18 mouse cellular contexts compared by ENCODE assay signal in genomic region chr8:51502567-51502966, GRCm38 (mm10).
DNase-seq lines count a peak whose midpoint lies in the region; ATAC-seq and TF ChIP-seq lines count a peak whose summit lies in the region.
"Had no signal": no experiment of that assay in that cellular context is flagged by ENCODE, and none has a peak within 500 bp of the region (broad histone marks: within the 10 kb centered on the region; RNA-seq: fewer than 3 reads in every experiment).

No protein-coding gene starts in this region.

- H3K4me2 ChIP-seq in forebrain, embryonic 14.5 days (ENCODE audit: low read length), result no peak overlapping the region
- no peak overlapping the region for H3K4me2 ChIP-seq in midbrain, postnatal 0 days (ENCODE audit: low read depth, low read length, poor library complexity, severe bottlenecking)
- H3K4me2 ChIP-seq in midbrain, embryonic 14.5 days (ENCODE audit: low read length), result no peak overlapping the region
- H3K4me2 ChIP-seq: heart, embryonic 11.5 days; heart, embryonic 15.5 days; hindbrain, embryonic 15.5 days had no signal

- ATAC-seq in forebrain, embryonic 14.5 days, result peak; percentile 46; the same call in 1 of the 2 replicates
- no peak for ATAC-seq in midbrain, postnatal 0 days (ENCODE audit: low FRiP score)
- ATAC-seq in midbrain, embryonic 14.5 days (ENCODE audit: low FRiP score, low TSS enrichment), result no peak
- no peak for ATAC-seq in monocyte, adult 5-6 weeks (replicated peaks; ENCODE audit: insufficient number of reproducible peaks, low FRiP score, low TSS enrichment, poor library complexity, severe bottlenecking)

- no peak for TF ChIP-seq CTCF in midbrain, postnatal 0 days (IDR thresholded peaks at IDR 0.05)
- TF ChIP-seq CTCF in brain, embryonic 14.5 days (IDR thresholded peaks at IDR 0.05; ENCODE audit: borderline replicate concordance, extremely low read depth, insufficient read depth, insufficient read length), result no peak

- H3K9me3 ChIP-seq in forebrain, embryonic 14.5 days (replicated peaks; ENCODE audit: control insufficient read depth, low read length), result no peaks in the 10 kb centered on the region
- H3K9me3 ChIP-seq in forebrain, embryonic 10.5 days, result no peaks in the 10 kb centered on the region
- H3K9me3 ChIP-seq in midbrain, postnatal 0 days (ENCODE audit: low read length), result no peaks in the 10 kb centered on the region
- no peaks in the 10 kb centered on the region for H3K9me3 ChIP-seq in midbrain, embryonic 14.5 days (ENCODE audit: control insufficient read depth, low read length)
- H3K9me3 ChIP-seq: embryonic facial prominence, embryonic 10.5 days; heart, embryonic 15.5 days; hindbrain, embryonic 15.5 days had no signal

- H3K4me1 ChIP-seq in forebrain, embryonic 14.5 days (ENCODE audit: control insufficient read depth, insufficient read depth, low read length), result no peaks in the 10 kb centered on the region
- no peaks in the 10 kb centered on the region for H3K4me1 ChIP-seq in forebrain, embryonic 10.5 days
- no peaks in the 10 kb centered on the region for H3K4me1 ChIP-seq in midbrain, postnatal 0 days (ENCODE audit: insufficient read depth, low read length)
- no peaks in the 10 kb centered on the region for H3K4me1 ChIP-seq in midbrain, embryonic 14.5 days (ENCODE audit: control insufficient read depth, insufficient read depth, low read length)
- H3K4me1 ChIP-seq: embryonic facial prominence, embryonic 10.5 days; heart, embryonic 15.5 days; hindbrain, embryonic 15.5 days had no signal

- H3K36me3 ChIP-seq in forebrain, embryonic 14.5 days (ENCODE audit: control insufficient read depth, insufficient read depth, low read length), result no peaks in the 10 kb centered on the region
- H3K36me3 ChIP-seq in forebrain, embryonic 10.5 days (replicated peaks), result no peaks in the 10 kb centered on the region
- H3K36me3 ChIP-seq in midbrain, postnatal 0 days (ENCODE audit: insufficient read depth, low read length), result no peaks in the 10 kb centered on the region
- H3K36me3 ChIP-seq in midbrain, embryonic 14.5 days (ENCODE audit: control insufficient read depth, insufficient read depth, low read length), result no peaks in the 10 kb centered on the region
- H3K36me3 ChIP-seq: embryonic facial prominence, embryonic 10.5 days; heart, embryonic 15.5 days; hindbrain, embryonic 15.5 days had no signal

- no peak overlapping the region for H3K27ac ChIP-seq in forebrain, embryonic 14.5 days (ENCODE audit: low read depth, low read length)
- H3K27ac ChIP-seq in forebrain, embryonic 10.5 days, result no peak overlapping the region
- no peak overlapping the region for H3K27ac ChIP-seq in midbrain, postnatal 0 days (ENCODE audit: low read depth, low read length)
- no peak overlapping the region for H3K27ac ChIP-seq in midbrain, embryonic 14.5 days (replicated peaks; ENCODE audit: low read depth, low read length)
- H3K27ac ChIP-seq: embryonic facial prominence, embryonic 10.5 days; heart, adult 2 months; heart, embryonic 15.5 days; hindbrain, embryonic 15.5 days had no signal

- 19% methylated on average over 4 of the region's 4 CpGs for WGBS in forebrain, embryonic 14.5 days
- WGBS in forebrain, embryonic 10.5 days, result 80% methylated on average over 4 of the region's 4 CpGs
- 55% methylated on average over 4 of the region's 4 CpGs for WGBS in midbrain, postnatal 0 days
- 64% methylated on average over 4 of the region's 4 CpGs for WGBS in midbrain, embryonic 14.5 days

- peak; percentile 59 for DNase-seq in forebrain, embryonic 14.5 days (ENCODE audit: low spot score)
- DNase-seq in forebrain, embryonic 10.5 days (ENCODE audit: extremely low spot score, low spot score), result no peak
- DNase-seq in midbrain, postnatal 0 days (ENCODE audit: low spot score), result peak; percentile 3
- DNase-seq in midbrain, embryonic 14.5 days, result no peak
- peak; percentile 78 for DNase-seq in brain, embryonic 14.5 days (ENCODE audit: low read depth)
- no peak for DNase-seq in lung, postnatal 14 days
- DNase-seq: adrenal gland, postnatal 10 days; cerebellum, adult 2 months; gastrocnemius, postnatal 14 days; heart, adult 2 months; heart, postnatal 14 days; kidney, adult 11 months had no signal

- H3K4me3 ChIP-seq in forebrain, embryonic 14.5 days (ENCODE audit: low read depth, low read length), result no peak overlapping the region
- no peak overlapping the region for H3K4me3 ChIP-seq in forebrain, embryonic 10.5 days
- no peak overlapping the region for H3K4me3 ChIP-seq in midbrain, postnatal 0 days (ENCODE audit: low read depth, low read length)
- no peak overlapping the region for H3K4me3 ChIP-seq in midbrain, embryonic 14.5 days (replicated peaks; ENCODE audit: low read depth, low read length)
- H3K4me3 ChIP-seq: embryonic facial prominence, embryonic 10.5 days; heart, adult 2 months; heart, embryonic 15.5 days; hindbrain, embryonic 15.5 days had no signal

- H3K27me3 ChIP-seq in forebrain, embryonic 14.5 days (replicated peaks; ENCODE audit: control insufficient read depth, insufficient read depth, low read length), result no peaks in the 10 kb centered on the region
- H3K27me3 ChIP-seq in forebrain, embryonic 10.5 days (ENCODE audit: poor library complexity, severe bottlenecking), result no peaks in the 10 kb centered on the region
- no peaks in the 10 kb centered on the region for H3K27me3 ChIP-seq in midbrain, postnatal 0 days (ENCODE audit: insufficient read depth, low read length)
- no peaks in the 10 kb centered on the region for H3K27me3 ChIP-seq in midbrain, embryonic 14.5 days (ENCODE audit: control insufficient read depth, insufficient read depth, low read length)
- H3K27me3 ChIP-seq: CH12.LX; heart, embryonic 15.5 days; hindbrain, embryonic 15.5 days had no signal

- H3K9ac ChIP-seq in forebrain, embryonic 14.5 days (ENCODE audit: low read length), result no peak overlapping the region
- H3K9ac ChIP-seq in midbrain, postnatal 0 days (replicated peaks; ENCODE audit: low read length, poor library complexity, severe bottlenecking), result no peak overlapping the region
- H3K9ac ChIP-seq in midbrain, embryonic 14.5 days (replicated peaks; ENCODE audit: low read length), result no peak overlapping the region
- H3K9ac ChIP-seq: heart, embryonic 15.5 days; hindbrain, embryonic 15.5 days had no signal

- TF ChIP-seq POLR2A in brain, embryonic 14.5 days (IDR thresholded peaks at IDR 0.05; ENCODE audit: borderline replicate concordance, extremely low read depth, insufficient read depth, insufficient read length, poor library complexity, severe bottlenecking), result no peak

Comparison
In these comparisons a context has a peak if more than half of its experiments do, and no peak if none do; other contexts are left out.
1. DNase-seq: peak in forebrain, embryonic 14.5 days (single experiment), midbrain, postnatal 0 days (single experiment) and brain, embryonic 14.5 days (single experiment); none in forebrain, embryonic 10.5 days (single experiment), midbrain, embryonic 14.5 days (single experiment) and lung, postnatal 14 days (single experiment).